Mouse (Mus musculus): Measurements from ENCODE around the gene Nhlh2. TPM values are rescaled to one million over a fixed set of nuclear protein-coding genes. Genes with fewer than 3 reads are reported as not detected.

Gene Nhlh2
- total and polyA plus RNA-seq, 3 experiments: under 0.01 TPM; not detected in 2

DNA sequence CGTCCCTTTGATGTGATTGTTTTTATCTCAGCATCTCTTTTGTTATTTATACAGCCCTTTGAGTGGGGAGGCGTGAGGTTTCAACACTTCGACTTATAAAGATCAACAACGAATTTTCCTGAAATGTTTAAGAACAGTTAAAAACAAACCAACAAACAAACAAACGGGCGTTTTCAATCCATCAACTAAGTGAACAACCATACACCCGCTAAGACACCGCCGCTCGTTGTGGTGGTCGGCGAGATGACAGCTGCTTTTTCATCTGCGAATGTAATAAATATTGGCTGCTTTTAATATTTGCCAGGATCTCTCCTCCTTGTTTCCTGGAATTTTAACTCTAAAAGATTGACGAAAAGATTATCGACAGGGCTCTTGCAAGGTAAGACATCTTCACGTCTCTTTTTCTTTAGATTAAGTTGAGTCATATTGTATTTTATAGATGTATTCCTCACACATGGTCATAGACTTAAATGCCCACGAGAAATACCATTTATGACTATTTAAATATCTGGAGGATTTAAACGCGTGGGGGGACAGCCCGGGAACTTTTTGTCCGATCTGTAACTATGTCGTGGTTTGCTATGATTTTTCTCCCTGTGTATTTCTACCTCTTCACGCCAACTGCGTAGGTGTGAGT lies 923 bp downstream of the Nhlh2 start:
- no peaks in the 10 kb centered on the region for H3K36me3 ChIP-seq (replicated peaks)
- peaks cover 14% of the 10 kb centered on the region for H3K9me3 ChIP-seq (replicated peaks)
- DNase-seq (ENCODE audit: low spot score) (no peak), ATAC-seq (ENCODE audit: extremely low read depth, insufficient number of reproducible peaks, low FRiP score, poor library complexity, severe bottlenecking) (no peak)
- H3K4me1 ChIP-seq (ENCODE audit: insufficient read depth, low read depth, low read length): no peaks in the 10 kb centered on the region
- H3K4me3 ChIP-seq (ENCODE audit: low read depth, low read length): no peak overlapping the region
- peaks cover 2% of the 10 kb centered on the region; the same call in 1 of the 2 replicates for H3K27me3 ChIP-seq (ENCODE audit: insufficient read depth, low read length)
- no peak for TF ChIP-seq GATA1 (IDR thresholded peaks at IDR 0.05; ENCODE audit: borderline replicate concordance, low read length)
- TF ChIP-seq TAL1 (conservative IDR thresholded peaks at IDR 0.05; ENCODE audit: low read depth, low read length): no peak
- TF ChIP-seq POLR2AphosphoS5 (IDR thresholded peaks at IDR 0.05; ENCODE audit: insufficient replicate concordance, low read depth, low read length): no peak

DNA sequence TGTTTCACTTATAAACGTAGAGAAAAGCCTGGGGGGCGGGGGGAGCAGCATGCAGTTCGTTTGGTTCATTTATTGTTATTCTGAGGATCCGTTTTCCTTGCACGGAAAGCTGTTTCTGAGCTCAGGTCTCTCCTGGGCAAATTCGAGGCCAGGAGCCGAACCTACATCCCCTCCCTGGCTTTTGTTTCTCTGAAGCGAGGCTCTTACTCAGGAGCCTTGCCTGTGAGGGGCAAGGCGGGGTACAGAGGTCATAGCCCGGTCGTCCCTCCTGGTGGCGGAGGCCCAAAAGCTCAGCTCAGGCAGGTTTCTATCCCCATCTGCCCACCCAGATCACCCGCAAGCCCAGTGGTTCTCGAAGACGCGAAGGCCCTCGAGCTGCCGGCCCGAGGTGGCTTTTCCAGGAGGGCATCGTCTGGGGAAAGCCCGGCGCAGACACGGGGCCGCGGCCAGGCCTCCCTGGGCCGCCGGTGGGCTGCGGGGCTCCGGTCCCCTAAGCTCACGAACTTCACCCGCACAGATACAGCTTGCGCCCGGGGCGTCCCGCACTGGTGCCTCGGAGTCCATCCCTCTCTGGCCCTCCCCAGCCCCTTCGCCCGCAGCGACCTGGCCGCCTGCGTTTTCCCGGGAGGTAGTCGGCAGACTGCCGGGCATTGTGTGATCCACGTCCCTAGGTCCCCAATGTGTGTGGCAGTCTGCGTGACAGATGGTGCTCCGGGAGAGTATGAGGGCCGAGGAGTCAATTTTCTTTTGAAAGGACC lies 1.6 kb downstream of the Nhlh2 start:
- no peaks in the 10 kb centered on the region for H3K36me3 ChIP-seq (replicated peaks)
- peaks cover 14% of the 10 kb centered on the region for H3K9me3 ChIP-seq (replicated peaks)
- no peak for ATAC-seq (ENCODE audit: extremely low read depth, insufficient number of reproducible peaks, low FRiP score, poor library complexity, severe bottlenecking)
- no peak for TF ChIP-seq CTCF (IDR thresholded peaks at IDR 0.05; ENCODE audit: low read depth, low read length)
- no peak for TF ChIP-seq GATA1 (IDR thresholded peaks at IDR 0.05; ENCODE audit: borderline replicate concordance, low read length)
- no peak for TF ChIP-seq POLR2AphosphoS5 (IDR thresholded peaks at IDR 0.05; ENCODE audit: insufficient replicate concordance, low read depth, low read length)
- TF ChIP-seq GATA2 (IDR thresholded peaks at IDR 0.05; ENCODE audit: borderline replicate concordance, low read depth, low read length): no peak
- TF ChIP-seq TAL1 (conservative IDR thresholded peaks at IDR 0.05; ENCODE audit: low read depth, low read length): no peak
- H3K4me3 ChIP-seq (ENCODE audit: low read depth, low read length): no peak overlapping the region
- no peak for DNase-seq (ENCODE audit: low spot score)
- peaks cover 2% of the 10 kb centered on the region; the same call in 1 of the 2 replicates for H3K27me3 ChIP-seq (ENCODE audit: insufficient read depth, low read length)
- H3K4me1 ChIP-seq (ENCODE audit: insufficient read depth, low read depth, low read length): no peaks in the 10 kb centered on the region

DNA sequence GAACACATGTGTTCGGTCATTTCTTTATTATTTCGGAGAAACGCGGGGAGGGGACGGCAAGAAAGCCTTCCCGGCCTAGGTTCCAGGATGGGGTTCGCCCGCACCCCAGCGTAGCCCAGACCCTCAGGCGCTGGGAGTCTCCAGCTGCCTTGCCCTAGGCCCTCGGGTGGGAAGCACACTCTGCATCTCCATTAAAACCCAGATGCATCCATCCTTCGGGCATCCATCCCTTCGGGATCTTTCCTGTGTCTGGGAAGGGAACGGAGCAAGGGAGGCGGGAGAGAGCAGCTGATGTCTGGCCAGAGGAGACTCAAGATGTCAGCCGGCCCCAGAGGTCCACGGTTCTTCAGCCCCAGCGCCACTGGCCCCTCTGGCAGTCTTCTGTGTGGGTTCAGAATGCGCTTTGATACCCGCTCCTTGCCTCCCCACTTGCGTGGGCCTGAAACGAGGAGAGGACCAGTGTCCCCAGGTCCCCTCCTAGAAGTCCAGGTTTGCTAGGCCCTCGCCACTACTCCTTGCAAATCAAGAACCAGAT lies 2.3 kb downstream of the Nhlh2 start:
- no peak for DNase-seq (ENCODE audit: low spot score)
- peaks cover 2% of the 10 kb centered on the region; the same call in 1 of the 2 replicates for H3K27me3 ChIP-seq (ENCODE audit: insufficient read depth, low read length)

DNA sequence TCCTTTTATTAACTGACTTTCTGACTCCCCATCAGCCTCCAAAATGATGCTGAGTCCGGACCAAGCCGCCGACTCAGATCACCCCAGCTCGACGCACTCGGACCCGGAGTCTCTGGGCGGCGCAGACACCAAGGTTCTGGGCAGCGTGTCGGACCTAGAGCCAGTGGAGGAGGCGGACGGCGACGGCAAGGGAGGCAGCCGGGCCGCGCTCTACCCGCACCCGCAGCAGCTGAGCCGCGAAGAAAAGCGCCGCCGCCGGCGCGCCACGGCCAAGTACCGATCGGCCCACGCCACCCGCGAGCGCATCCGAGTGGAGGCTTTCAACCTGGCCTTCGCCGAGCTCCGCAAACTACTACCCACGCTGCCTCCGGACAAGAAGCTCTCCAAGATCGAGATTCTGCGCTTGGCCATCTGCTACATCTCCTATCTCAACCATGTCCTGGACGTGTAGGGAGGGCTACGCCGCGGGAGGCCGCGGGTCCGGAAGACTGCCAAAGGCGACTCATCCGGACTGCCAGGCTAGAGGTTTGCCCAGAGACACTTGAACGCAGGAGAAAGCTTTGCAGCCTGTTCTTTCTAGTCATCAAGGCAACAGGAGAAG lies 2.8 kb downstream of the Nhlh2 start:
- Histone ChIP-seq H3K27me3 (ENCODE audit: insufficient read depth, low read length) (peaks cover 2% of the 10 kb centered on the region; the same call in 1 of the 2 replicates), H3K9me3 (replicated peaks) (peaks cover 14% of the 10 kb centered on the region), H3K4me1 (ENCODE audit: insufficient read depth, low read depth, low read length) (no peaks in the 10 kb centered on the region), H3K36me3 (replicated peaks) (no peaks in the 10 kb centered on the region), H3K4me3 (ENCODE audit: low read depth, low read length) (no peak overlapping the region)
- TF ChIP-seq CTCF (IDR thresholded peaks at IDR 0.05; ENCODE audit: low read depth, low read length): no peak
- no peak for TF ChIP-seq POLR2AphosphoS5 (IDR thresholded peaks at IDR 0.05; ENCODE audit: insufficient replicate concordance, low read depth, low read length)
- no peak for TF ChIP-seq GATA2 (IDR thresholded peaks at IDR 0.05; ENCODE audit: borderline replicate concordance, low read depth, low read length)
- no peak for TF ChIP-seq TAL1 (conservative IDR thresholded peaks at IDR 0.05; ENCODE audit: low read depth, low read length)
- no peak for TF ChIP-seq GATA1 (IDR thresholded peaks at IDR 0.05; ENCODE audit: borderline replicate concordance, low read length)
- ATAC-seq (ENCODE audit: extremely low read depth, insufficient number of reproducible peaks, low FRiP score, poor library complexity, severe bottlenecking) (no peak), DNase-seq (ENCODE audit: low spot score) (no peak)

More for the DNA sequence above, 2.3 kb downstream of the Nhlh2 start:
- no peak for ATAC-seq (ENCODE audit: extremely low read depth, insufficient number of reproducible peaks, low FRiP score, poor library complexity, severe bottlenecking)
- H3K9me3 ChIP-seq (replicated peaks): peaks cover 14% of the 10 kb centered on the region
- no peak for TF ChIP-seq CTCF (IDR thresholded peaks at IDR 0.05; ENCODE audit: low read depth, low read length)
- TF ChIP-seq GATA1 (IDR thresholded peaks at IDR 0.05; ENCODE audit: borderline replicate concordance, low read length): no peak
- no peak for TF ChIP-seq GATA2 (IDR thresholded peaks at IDR 0.05; ENCODE audit: borderline replicate concordance, low read depth, low read length)
- no peak for TF ChIP-seq POLR2AphosphoS5 (IDR thresholded peaks at IDR 0.05; ENCODE audit: insufficient replicate concordance, low read depth, low read length)
- H3K4me1 ChIP-seq (ENCODE audit: insufficient read depth, low read depth, low read length): no peaks in the 10 kb centered on the region
- H3K36me3 ChIP-seq (replicated peaks): no peaks in the 10 kb centered on the region
- H3K4me3 ChIP-seq (ENCODE audit: low read depth, low read length): no peak overlapping the region

DNA sequence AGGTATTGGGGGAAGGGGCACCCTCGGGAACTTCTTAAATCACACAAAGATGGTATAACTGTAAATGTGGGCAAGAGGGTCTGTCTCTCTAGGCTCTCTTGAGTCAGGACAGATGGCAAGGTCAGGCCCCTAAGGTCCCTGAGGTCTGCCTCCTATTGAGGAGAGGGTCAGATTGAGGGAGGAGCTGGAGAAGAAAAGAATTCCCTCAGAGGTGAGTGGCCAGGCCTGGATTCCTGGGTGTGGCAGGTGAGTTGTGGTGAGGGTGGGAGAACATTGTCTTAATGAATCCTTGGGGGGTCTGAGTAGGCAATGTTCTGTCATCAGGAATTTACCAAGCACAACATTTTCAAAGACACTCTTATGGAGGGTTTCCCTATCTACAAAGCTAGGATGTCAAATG lies 10.7 kb downstream of the Nhlh2 start:
- no peaks in the 10 kb centered on the region for H3K9me3 ChIP-seq (replicated peaks)
- TF ChIP-seq CTCF (IDR thresholded peaks at IDR 0.05; ENCODE audit: low read depth, low read length) (no peak), GATA2 (IDR thresholded peaks at IDR 0.05; ENCODE audit: borderline replicate concordance, low read depth, low read length) (no peak), POLR2AphosphoS5 (IDR thresholded peaks at IDR 0.05; ENCODE audit: insufficient replicate concordance, low read depth, low read length) (no peak), GATA1 (IDR thresholded peaks at IDR 0.05; ENCODE audit: borderline replicate concordance, low read length) (no peak), TAL1 (conservative IDR thresholded peaks at IDR 0.05; ENCODE audit: low read depth, low read length) (no peak)
- H3K4me3 ChIP-seq (ENCODE audit: low read depth, low read length): no peak overlapping the region
- no peaks in the 10 kb centered on the region for H3K36me3 ChIP-seq (replicated peaks)
- ATAC-seq (ENCODE audit: extremely low read depth, insufficient number of reproducible peaks, low FRiP score, poor library complexity, severe bottlenecking) (no peak), DNase-seq (ENCODE audit: low spot score) (no peak)
- H3K27me3 ChIP-seq (ENCODE audit: insufficient read depth, low read length): no peaks in the 10 kb centered on the region; the same call in 1 of the 2 replicates
- no peaks in the 10 kb centered on the region for H3K4me1 ChIP-seq (ENCODE audit: insufficient read depth, low read depth, low read length)

DNA sequence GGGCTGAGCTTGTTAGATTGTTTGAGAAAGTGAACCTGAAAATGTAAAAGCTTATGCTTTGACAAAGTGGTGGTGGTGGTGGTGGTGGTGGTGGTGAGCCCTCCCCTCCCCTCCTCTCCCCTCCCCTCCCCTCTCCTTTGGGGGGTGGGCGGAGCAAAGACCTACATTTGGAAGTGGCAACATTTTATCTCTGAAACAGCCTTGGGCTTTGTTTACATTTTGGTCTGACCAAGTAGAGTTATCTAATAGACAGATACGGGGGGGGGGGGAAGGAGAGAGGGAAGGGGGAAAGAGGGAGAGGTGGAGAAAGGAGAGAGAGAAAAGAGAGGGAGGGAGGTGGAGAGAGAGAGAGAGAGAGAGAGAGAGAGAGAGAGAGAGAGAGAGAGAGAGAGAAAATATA lies 12.8 kb downstream of the Nhlh2 start:
- no peak for TF ChIP-seq TAL1 (conservative IDR thresholded peaks at IDR 0.05; ENCODE audit: low read depth, low read length)
- no peak for TF ChIP-seq GATA1 (IDR thresholded peaks at IDR 0.05; ENCODE audit: borderline replicate concordance, low read length)
- no peak for TF ChIP-seq CTCF (IDR thresholded peaks at IDR 0.05; ENCODE audit: low read depth, low read length)
- TF ChIP-seq POLR2AphosphoS5 (IDR thresholded peaks at IDR 0.05; ENCODE audit: insufficient replicate concordance, low read depth, low read length): no peak
- TF ChIP-seq GATA2 (IDR thresholded peaks at IDR 0.05; ENCODE audit: borderline replicate concordance, low read depth, low read length): no peak
- Histone ChIP-seq H3K4me3 (ENCODE audit: low read depth, low read length) (no peak overlapping the region), H3K4me1 (ENCODE audit: insufficient read depth, low read depth, low read length) (no peaks in the 10 kb centered on the region), H3K27me3 (ENCODE audit: insufficient read depth, low read length) (no peaks in the 10 kb centered on the region), H3K36me3 (replicated peaks) (no peaks in the 10 kb centered on the region), H3K9me3 (replicated peaks) (no peaks in the 10 kb centered on the region)
- ATAC-seq (ENCODE audit: extremely low read depth, insufficient number of reproducible peaks, low FRiP score, poor library complexity, severe bottlenecking): no peak
- no peak for DNase-seq (ENCODE audit: low spot score)

Measured in G1E (cell line).